Mouse (Mus musculus) C3H10T1/2 (cell line): Measurements from ENCODE around the gene Tsc22d3. TPM values are rescaled to one million over a fixed set of nuclear protein-coding genes. Genes with fewer than 3 reads are reported as not detected.

ENCODE experiments used
- polyA plus RNA-seq, 2 experiments: library from polyadenylated mRNA; unstranded; fragments of >200 nt; fragmentation: generic; extraction: Trizol; gene quantifications; one replicate each; pipeline ENCODE4 v1.2.1; 2012; ENCODE audit warnings: missing spikeins in 2 of 2

Tsc22d3 gene
- 10 to 100 TPM in 1 of 2 experiments, 1 to 10 TPM in 1; 3.7 to 22.7 TPM for polyA plus RNA-seq

DNA sequence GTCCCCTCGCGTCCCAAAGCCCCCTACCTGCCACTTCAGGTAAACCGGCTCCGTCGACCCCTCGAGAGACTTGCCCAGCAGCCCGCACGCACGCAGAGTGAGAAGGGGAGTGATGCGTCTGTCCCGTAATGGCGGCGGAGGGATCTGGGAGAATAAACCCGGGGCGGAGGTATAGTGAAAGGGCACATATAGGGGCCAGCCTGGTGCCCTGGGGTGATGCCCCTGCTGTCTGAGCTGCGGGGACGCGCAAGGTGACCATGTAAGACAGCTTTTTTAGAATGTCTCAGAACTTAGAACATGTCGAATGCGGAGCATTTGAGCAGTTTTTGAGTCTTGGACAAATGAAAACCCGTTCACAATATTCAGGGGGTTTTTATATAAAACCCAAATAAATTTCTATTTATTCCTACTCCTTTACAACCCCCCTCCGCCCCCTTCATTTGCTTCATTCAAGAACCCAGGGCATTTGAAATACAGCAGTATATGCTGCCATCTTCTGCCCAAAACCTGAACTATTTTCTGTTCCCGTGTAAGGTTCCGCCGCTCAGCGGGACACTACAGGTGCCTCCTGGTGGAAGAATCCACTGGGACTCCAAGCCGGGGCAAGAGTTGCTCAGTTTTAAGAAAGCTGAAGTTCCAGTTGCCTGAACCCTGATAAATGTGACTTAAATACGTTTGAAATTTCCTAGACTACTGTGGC lies at the start of gene Tsc22d3:
TSS of gene Tsc22d3 (minus strand) at position 250 of the 700 bp plus-strand sequence.

Other genes starting within 250 kb of the Tsc22d3 start
- gene Prps1, start 144.0 kb downstream of the Tsc22d3 start, polyA plus RNA-seq = 10 to 100 TPM; 13.7 to 22.1 TPM
- gene Mid2, start 63.9 kb upstream of the Tsc22d3 start, polyA plus RNA-seq = under 1 TPM; 0.06 to 0.94 TPM
- not detected for gene Tex13b, start 212.8 kb upstream of the Tsc22d3 start, polyA plus RNA-seq